Mouse (Mus musculus) monocyte, adult 2 months (primary cell): ENCODE results near the gene Pde11a.

Experiments
- DNase-seq, 2 experiments: peaks; one replicate each; pipeline ENCODE4 v3.0.0; 2022; ENCODE audit warnings: low spot score in 2 of 2, low read depth in 1 of 2

Pde11a gene

GRCm38 (mm10) chr2:76098381-76098780 lies 240.2 kb downstream of the Pde11a start:
- DNase-seq: no peak

GRCm38 (mm10) chr2:76097847-76098246 lies 240.7 kb downstream of the Pde11a start:
- DNase-seq: no peak

GRCm38 (mm10) chr2:76097284-76097683 lies 241.3 kb downstream of the Pde11a start:
- DNase-seq: no peak

- no peak for DNase-seq
Measured at GRCm38 (mm10) chr2:76095861-76096260, 242.7 kb downstream of the Pde11a start.

- no peak for DNase-seq
Measured at GRCm38 (mm10) chr2:76090506-76090905, 248.1 kb downstream of the Pde11a start.

- no peak for DNase-seq
Measured at GRCm38 (mm10) chr2:76088844-76089243, 249.7 kb downstream of the Pde11a start.

- DNase-seq: no peak
Measured at GRCm38 (mm10) chr2:76088413-76088812, 250.2 kb downstream of the Pde11a start.

- DNase-seq: no peak
Measured at GRCm38 (mm10) chr2:76087170-76087569, 251.4 kb downstream of the Pde11a start.

- no peak for DNase-seq
Measured at GRCm38 (mm10) chr2:76084982-76085381, 253.6 kb downstream of the Pde11a start.

GRCm38 (mm10) chr2:76083901-76084300 lies 254.7 kb downstream of the Pde11a start:
- no peak for DNase-seq

- no peak for DNase-seq
Measured at GRCm38 (mm10) chr2:76083396-76083795, 255.2 kb downstream of the Pde11a start.

- DNase-seq: no peak
Measured at GRCm38 (mm10) chr2:76081991-76082390, 256.6 kb downstream of the Pde11a start.

- no peak for DNase-seq
Measured at GRCm38 (mm10) chr2:76080549-76080948, 258.0 kb downstream of the Pde11a start.

- no peak for DNase-seq
Measured at GRCm38 (mm10) chr2:76076838-76077237, 261.7 kb downstream of the Pde11a start.

GRCm38 (mm10) chr2:76076047-76076446 lies 262.5 kb downstream of the Pde11a start:
- DNase-seq: no peak

GRCm38 (mm10) chr2:76073079-76073478 lies 265.5 kb downstream of the Pde11a start:
- DNase-seq: no peak

GRCm38 (mm10) chr2:76070432-76071306 lies 267.9 kb downstream of the Pde11a start:
- DNase-seq: peak; percentile 54

- no peak for DNase-seq
Measured at GRCm38 (mm10) chr2:76069238-76069637, 269.3 kb downstream of the Pde11a start.

- DNase-seq: no peak
Measured at GRCm38 (mm10) chr2:76068155-76068554, 270.4 kb downstream of the Pde11a start.

- no peak for DNase-seq
Measured at GRCm38 (mm10) chr2:76067144-76067543, 271.4 kb downstream of the Pde11a start.

GRCm38 (mm10) chr2:76065292-76065691 lies 273.3 kb downstream of the Pde11a start:
- DNase-seq: no peak

- DNase-seq: no peak
Measured at GRCm38 (mm10) chr2:76064078-76064477, 274.5 kb downstream of the Pde11a start.

- DNase-seq: no peak
Measured at GRCm38 (mm10) chr2:76060207-76060606, 278.4 kb downstream of the Pde11a start.
